Mouse (Mus musculus): ENCODE results near the gene Tm4sf5.
"Not testable (repeated sequence)": the region's sequence is repeated elsewhere in the genome, so short reads cannot be mapped to it uniquely, and the experiment has no call there.

Gene Tm4sf5

DNA sequence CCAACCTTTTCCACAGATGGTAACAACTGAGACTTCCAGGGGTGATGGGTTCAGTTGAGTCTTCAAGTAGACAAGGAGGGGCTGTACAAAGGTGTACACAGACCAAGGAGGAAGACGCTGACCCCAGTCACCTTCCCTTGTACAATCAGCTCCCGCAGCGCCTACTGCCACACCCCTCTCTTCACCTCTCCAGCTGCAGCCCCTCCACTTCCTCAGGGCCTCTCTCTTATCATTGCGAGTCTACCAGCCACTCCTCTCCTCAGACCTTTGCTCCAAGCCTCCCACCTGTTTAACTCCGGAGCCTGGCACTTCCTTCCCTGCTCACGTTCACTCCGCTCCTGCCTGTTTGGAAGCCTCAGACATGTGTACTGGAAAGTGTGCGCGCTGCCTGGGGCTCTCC, at the start of gene Tm4sf5:
Tm4sf5 (plus strand) TSS at position 275 of the 400 bp plus-strand sequence.
- no peak for DNase-seq

DNA sequence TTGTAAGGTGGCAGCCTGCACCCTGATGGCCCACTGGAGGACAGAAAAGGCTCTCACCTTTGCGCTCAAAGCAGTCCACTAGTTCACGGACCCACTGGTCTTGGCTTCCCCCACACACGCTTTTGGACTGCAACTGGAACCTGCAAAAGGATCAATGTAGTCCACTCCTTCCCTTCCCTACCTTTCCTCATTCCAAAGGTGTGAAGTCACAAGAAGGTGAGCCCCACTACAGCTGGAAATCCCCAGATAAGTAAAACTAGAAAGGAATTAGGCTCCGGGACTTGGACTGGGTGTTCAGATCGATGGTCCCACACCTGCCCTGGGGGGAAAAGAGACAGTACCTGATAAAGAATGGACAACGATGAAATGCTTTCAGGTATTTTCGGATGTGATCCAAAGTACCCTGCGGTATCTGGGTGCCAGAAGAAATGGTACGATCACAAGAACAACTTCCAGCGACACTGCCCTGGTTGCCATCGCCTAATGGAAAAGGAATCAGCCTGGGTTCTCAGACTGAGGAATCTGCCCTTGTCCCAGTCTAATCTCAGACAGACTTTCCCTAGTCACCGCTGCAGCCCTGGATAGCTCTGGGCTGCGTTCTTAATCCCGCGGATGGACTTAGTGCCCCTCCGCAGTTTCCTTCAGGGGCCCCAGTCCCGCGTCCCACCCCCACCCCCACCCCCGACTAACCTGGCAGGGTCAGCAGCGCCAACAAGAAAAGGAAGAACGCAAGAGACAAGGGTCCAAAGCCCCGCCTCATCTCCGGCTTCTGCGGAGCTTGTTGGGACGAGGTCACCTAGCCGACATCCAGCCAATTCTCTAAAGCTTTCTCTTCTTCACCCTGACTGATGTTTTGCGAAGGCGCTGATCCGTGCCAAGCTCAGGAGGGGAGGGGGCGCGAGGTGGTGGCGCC, 46.1 kb upstream of the Tm4sf5 start, which contains the start of gene Zmynd15:
Zmynd15 (plus strand) TSS at position 746 of the 913 bp plus-strand sequence.
- peak; percentile 25 to 35 for DNase-seq

DNA sequence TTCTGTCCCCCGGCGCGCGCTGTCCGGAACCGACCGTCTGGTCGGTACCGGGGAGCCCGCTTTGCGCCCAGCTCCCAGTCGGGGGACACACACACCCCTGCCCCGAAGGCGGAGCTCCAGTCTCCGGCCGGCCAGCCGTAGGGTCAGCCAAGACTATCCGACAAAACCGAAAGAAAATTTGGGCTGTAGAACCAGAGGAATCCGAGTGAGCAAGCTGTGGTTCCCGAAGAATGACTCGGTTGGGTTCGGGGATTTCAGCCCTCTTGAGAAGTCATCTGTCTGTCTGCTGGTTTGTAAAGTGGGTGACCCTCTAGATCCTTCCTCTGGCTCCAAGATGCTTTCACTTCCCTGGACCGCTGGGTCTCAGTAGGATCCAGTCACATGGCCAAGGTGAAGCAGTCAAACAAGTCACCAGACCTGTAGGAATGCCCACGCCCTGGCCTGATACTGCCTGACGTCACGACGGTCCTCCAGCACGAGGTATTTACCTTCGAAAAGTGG, 45.4 kb upstream of the Tm4sf5 start, which contains the start of gene Cxcl16:
Cxcl16 (minus strand) TSS at position 384 of the 501 bp plus-strand sequence.
- peak in 1 of 2 experiments; percentile 28 for DNase-seq

DNA sequence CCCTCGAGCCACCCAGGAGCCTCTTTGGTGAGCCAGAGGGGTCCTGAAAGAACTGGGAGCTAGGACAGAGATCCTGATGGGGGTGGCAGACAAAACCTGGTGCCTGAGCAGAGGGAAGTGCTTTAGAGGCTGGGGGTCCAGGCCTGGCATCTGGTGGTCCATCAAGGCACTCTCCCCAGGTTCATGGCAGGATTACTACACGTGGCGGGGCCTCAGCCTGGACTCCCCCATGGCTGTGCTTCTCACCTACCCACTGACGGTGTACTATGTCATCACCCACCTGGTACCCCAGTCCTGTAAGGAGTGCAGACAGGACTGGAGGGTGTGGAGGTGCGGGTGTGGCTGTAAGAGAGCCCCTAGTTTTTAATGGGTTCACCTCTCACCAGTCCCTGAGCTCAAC, 41.1 kb upstream of the Tm4sf5 start:
- DNase-seq = no peak

DNA sequence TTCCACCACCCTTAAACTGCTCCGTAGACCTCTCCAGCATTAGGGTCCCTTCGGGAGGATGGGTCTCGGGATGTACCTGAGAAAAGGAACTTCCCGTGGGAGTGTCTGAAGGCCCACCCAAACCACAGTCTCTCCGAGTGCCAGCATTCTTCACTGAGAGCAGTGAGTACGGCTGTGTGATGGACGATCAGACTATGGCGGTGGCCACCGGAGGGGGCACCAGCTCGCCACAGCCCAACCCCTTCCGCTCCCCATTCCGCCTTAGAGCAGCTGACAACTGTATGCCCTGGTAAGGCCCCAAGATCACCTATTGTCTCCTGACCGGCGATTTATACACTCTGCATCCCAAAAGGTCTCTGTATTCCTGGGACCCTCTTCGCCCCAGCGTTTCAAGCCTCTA, 39.8 kb upstream of the Tm4sf5 start:
- peak; percentile 28 to 30 for DNase-seq

DNA sequence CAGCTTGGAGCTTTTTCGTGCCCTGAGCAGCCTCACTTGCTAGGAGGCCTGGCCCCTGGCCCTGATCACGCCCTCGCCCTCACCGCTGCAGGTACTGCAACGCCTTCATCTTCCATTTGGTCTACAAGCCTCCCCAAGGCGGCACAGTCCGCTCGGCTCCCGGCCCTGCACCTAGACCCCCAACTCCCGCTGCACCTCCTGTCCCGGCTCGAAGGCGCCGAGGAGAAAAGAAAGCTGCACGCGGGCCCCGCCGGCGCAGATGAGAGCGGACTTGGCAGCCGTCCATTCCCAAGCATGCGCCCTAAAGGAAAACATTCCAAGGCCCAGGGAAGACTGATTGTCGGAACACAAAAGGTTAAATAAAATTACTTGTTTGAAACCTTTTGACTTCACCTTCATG, 39.2 kb upstream of the Tm4sf5 start:
- peak; percentile 57 to 67 for DNase-seq

DNA sequence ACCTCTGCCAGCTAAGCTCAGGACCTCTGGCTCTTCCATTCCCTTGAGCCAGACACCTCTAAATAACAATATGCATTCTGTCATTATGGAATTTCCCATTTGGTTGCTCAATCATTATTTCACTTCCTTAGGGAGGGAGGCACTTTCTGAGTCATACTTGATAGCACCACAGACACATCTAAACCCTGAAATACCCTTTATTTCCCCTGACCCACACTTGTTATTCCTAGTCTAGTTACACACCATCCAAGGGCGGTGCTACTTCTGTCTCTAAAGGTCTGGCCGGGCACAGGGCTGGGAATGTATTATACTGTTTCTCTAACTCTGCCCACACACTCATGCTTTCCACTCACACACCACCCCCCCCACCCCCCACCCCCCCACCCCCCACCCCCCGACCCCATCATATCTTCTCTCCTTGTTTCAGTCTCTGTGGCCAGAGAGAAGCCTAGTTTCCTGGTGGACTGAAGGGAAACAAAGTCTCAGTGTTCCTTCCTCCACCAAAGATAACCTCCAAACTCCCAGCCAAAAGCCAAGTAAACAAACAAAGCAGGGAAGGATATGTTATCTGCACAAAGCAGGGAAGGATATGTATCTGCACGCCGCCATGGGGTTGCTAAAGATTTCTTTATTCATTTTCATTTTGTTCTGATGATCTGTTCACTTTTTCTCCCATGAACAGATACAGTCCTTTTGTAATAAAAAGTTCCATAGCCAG, 37.0 kb upstream of the Tm4sf5 start:
- no peak for DNase-seq

DNA sequence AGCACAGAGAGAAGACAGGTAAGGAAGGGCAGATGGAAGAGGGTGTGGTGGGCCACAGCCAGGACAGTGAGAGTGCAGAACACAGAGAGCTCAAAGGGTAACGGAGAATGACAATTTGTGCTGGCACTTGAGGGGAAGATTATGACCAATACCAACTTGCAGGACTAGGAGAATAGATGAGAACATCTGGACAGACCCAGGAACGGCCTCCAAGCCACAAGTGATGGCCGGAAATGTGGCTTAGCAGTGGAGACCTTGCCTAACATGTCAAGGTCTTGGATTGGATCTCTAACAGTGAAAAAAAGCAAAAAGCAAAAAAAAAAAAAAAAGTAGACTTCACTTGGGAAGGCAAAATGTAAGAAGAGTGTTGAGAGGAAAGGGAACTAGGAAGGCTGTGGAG, 35.3 kb upstream of the Tm4sf5 start:
- no peak for DNase-seq

DNA sequence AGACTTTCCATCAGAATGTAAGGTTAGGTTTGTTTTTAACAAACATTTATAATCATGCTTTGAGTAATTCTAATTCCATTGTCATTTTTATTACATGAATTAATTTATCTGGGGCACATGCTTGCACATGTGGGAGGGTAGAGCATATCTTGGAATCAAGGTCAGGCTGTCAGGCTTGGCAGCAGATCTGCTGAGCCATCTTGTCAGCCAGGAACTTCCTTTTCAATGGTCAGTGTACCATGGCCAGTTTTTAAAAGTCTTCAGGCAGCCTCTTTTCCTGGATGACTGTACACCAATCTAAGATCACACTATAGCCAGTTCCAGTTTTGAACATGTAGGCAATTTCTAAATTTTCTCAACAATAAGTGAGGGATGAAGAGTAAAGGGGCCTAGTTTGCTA, 32.3 kb upstream of the Tm4sf5 start:
- no peak for DNase-seq

DNA sequence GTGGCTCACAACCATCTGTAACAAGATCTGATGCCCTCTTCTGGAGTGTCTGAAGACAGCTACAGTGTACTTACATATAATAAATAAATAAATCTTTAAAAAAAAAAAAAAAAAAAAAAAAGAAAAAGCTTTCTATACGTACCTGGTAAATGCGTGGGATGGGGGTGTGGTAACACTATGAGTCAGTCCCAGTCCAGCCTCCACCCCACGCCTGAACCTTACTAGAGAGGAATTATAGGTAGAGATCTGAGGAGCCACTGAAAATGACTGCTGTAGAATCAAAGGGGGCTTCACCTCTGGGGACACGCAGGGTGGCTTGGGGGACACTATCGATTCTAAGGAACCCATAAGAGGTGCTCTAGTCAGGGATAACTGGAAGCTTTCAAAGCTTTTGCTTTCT, 31.8 kb upstream of the Tm4sf5 start:
- not testable (repeated sequence) for DNase-seq

DNA sequence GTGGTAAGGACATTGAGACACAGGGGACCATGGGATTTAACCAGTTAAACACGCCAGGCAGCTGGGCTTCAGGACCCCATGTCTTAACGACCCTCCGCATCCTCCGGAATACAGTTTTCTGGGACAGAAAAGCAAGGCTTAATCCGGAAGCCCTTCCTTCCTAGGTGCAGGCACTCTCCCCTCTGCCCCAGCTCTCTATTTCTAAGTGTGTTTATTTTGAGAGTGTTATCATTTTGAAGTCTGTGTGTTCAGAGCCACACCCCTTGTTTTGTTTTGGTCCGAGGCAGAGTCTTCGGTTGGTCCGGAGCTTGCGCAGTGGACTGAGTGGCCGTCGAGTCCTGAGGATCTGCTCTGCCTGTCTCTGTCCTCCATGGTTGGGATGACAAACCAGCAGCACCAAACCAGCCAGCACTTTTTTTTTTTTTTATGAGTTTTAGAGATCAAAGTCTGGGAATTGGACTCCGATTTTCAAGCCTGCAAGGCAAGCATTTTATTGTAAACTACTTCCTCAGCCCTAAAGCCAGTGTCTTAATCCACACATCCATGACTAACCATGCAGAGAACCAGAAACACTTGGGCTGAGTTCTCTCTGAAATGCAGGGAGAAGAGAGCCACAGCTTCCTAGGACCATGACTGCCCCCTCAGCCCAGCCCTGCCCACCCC, 30.0 kb upstream of the Tm4sf5 start:
- DNase-seq = no peak

DNA sequence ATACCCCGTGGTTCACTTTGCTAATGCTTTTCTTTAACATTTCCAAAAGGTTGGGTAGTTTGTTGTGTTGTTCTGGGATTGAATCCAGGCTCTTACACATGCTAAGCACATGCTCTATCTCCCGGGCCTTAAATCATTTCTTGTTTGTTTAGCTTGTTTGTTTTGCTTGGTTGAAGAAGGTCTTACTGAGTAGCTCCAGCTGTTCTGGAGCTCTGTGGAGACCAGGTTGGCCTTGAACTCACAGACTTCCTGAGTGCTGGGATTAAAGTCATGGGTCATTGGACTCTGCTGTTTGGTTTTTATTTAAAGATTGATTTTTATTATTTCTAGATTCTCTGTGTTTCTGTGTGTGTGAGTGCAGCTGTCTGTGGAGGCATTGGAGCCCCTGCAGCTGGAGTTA, 19.5 kb upstream of the Tm4sf5 start:
- no peak for DNase-seq

DNA sequence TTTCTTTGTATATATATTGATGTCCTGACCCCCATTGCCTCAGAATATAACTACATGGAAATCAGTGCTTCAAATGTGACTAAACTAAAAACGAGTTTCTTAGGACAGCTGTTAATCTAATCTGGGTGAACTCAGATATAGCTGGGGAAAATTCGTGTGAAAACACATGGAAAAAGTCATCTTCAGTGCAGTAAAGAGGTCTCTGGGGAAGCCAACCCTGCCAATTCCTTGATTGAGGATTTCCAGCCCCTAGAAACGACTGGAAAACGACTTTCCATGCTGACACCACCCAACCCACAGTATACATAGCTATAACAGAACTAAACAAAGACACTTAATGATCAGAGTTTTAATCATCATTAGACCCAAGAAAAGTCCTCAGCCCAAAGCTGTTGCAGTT, 17.2 kb upstream of the Tm4sf5 start:
- DNase-seq = no peak

DNA sequence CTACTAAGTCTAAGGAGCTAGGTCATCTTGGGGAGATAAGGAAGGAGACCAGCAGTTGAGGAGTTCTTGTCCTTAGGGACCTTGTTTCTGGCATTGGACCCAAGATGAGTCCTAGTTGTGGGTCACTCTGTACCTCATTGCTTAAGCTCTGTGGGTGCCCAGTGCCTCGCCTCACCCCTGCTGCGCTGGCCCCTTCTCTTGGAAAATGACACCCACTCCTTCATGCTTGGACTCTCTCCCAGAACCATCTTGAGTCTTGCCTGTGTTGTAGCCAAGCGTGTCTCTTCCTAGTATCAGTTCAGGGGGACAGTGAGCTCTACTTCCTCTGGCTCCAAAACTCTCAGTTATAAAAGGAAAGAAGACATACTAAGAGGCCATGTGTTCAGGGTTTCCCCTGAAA, 15.9 kb upstream of the Tm4sf5 start:
- DNase-seq = no peak

DNA sequence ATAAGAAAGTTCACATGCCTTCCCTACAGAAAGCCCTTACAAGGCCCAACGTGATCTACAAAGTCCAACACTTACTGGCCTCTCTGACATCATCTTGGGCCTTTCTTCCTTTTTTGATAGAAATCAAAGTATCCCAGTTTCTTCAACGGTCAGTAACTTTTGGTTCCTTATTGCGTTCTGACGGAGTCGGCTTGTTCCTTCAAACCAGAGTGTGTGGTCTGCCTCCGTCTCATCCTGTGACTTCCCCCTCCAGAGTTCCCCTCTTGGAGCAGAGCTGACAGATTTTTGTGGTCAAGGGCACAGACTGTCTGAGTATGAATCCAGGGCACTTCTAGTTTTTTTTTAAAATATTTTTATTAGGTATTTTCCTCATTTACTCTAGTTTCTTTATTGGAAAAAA, 15.4 kb upstream of the Tm4sf5 start:
- DNase-seq = no peak

DNA sequence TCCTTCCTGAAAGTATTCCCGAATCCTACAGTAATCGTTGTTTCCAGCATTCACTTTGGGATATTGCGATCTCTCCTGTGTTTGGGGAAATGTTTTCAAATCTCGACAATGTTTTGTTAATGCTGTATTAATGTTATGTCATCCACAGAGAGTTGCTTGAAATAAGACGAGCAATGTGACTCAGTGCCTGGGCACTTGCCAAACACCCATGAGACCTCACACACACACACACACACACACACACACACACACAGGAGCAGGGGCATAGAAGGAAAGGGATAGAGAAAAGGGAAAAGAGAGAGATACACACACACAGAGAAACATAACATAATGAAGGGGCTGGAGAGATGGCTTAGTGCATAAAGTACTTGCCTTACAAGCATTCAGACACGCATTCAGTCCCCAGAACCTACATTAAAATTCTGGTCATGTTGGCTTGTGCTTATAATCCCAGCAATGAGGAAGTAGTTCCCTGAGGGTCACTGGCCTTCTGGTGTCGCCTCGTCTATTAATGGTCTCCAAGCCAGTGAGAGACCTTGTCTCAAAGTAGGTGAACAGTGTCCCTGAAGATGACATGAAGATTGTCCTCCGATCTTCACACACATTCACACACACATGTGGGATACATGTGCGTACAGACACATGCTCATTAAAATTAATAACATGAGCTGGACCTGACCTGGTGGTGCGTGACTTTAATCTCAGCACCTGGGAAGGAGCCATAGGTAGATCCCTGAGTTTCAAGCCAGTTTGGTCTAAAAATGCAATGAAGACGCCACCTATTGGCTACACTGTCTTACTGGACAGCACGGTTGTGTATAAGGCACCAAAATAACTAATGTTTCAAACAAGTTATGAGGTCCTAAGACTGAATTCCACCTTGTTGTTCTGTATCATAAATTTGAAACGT, 5.2 kb upstream of the Tm4sf5 start:
- peak; percentile 34 to 48 for DNase-seq

DNA sequence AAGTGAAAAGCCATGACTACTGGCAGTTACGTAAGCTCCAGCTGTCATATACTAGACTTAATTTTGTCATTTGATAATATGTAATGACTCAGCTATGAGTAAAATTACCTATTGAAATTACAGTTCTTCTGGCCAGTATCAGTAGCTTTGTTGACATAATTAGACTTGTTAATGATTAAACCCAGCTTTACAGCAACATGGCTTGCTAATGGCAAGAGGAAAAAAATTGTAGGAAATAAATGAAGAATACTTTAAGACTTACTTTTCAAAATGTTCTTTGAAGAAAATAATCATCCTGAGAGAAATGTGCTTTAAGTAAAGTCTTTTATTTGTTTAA, 4.6 kb upstream of the Tm4sf5 start:
- no peak for DNase-seq

DNA sequence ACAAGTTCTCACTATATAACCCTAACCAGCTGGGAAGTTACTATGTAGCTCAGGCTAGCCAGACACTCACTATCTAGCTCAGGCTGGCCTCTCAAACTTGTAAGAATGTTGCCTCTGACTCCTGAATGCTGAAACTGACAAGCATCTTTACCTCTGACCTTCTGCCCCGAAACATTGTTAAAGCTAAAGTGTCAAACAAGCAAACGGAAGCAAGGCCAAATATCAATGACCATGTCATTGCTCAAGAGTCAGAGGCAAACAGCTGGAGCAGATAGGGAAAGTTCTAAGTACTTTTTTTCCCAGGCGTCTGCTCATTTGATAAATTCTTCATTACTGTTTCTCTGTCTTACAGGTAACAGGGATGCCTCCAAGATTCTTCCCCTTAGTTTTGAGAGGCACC, 3.0 kb upstream of the Tm4sf5 start:
- DNase-seq = no peak

DNA sequence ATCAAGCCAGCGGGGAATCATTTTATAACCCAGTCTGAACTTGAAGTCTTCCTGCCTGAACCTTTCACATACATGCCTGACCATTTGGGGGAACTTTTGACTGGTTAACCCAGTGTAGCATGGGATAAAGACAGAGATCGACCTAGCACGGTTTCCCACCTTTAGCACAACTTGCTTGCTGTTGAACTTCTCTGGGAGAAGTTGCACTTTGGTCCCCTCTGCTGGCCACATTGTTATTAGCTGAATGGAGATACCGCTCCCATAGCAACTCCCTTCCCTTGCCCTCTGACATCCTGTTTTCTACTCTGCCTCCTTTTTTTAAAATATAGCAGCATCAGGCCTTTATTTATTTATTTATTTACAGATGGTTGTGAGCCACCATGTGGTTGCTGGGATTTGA, 1.3 kb downstream of the Tm4sf5 start:
- peak; percentile 80 to 82 for DNase-seq

DNA sequence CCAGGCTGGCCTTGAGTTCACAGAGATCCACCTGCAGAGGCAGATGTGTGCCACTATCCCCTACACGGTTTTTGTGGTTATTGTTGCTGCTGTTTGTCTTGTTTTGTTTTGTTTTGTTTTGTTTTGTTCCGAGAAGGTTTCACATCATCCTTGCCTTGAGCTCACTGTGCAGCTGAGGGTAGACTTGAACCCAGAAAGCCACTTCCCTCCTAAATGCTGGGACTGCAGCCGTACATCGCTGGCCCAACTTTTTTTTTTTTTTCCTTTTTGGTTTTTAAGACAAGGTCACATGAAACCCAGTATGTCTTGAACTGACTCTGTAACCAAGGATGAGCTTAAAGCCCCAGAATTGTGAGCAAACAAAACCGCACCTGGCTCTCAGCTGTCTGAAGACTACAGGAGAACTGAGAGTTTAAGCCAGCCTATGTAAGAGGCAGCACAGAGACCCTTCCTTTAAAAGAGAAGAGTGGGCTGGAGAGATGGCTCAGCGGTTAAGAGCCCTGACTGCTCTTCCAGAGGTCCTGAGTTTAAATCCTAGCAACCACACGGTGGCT, 2.0 kb downstream of the Tm4sf5 start:
- DNase-seq = no peak

DNA sequence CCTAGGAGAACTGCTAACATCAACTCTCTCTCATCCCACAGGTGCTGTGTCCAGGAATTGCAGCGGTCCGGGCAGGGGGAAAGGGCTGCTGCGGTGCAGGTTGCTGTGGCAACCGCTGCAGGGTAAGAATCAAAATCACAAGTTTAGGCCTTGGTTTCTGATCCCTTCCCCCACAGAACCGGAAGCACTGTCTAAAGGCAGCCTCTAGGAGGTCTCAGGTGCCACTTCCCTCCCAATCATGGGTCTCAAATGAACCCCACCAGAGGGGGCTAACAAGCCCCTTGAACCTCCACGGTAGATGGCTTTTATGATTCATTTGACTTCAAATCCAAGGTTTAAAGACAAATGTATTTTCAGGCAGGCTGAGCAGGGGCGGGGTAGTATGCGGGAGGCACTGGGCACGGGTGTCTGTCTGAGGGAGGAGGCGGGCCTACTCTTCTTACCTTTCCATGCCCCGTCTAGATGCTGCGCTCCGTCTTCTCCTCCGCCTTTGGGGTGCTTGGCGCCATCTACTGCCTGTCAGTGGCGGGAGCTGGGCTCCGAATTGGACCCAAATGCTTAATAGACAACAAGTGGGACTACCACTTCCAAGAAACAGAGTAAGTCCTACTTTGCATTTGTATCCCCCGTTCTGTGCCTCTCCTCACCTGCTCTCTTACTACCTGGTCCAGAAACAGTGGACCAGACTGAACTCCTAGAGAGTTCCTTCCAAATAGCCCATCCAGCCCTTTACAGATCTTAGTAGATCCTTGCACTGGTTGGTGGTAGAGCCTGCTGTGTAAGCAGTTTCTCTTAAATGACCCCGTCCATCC, 4.9 kb downstream of the Tm4sf5 start:
- DNase-seq = peak; percentile 69 to 70
